Mouse (Mus musculus) stomach, postnatal 0 days (tissue): ENCODE measurements at regions not wholly inside any gene's neighbourhood (a gene's known extent, or its start where the extent isn't known, plus 50 kb on each side); places are given as distances from the start of the nearest gene placed in this dataset.

Experiments
- ATAC-seq: fragments of 200-750 bp; cut with Nextera tagmentation; 2 replicates; pipeline ENCODE4 v1.8.0; 2017; ENCODE audit not compliant: low FRiP score, low TSS enrichment
- DNase-seq: peaks from one replicate; pipeline ENCODE4 v3.0.0-alpha.2; 2016; ENCODE audit warnings: low spot score
- H3K27ac ChIP-seq: fragments of 300-500 bp; sonication (generic); replicated peaks from 2 replicates; pipeline ENCODE4 v1.5.1; 2014; ENCODE audit warnings: mild to moderate bottlenecking, control low read depth
- H3K27me3 ChIP-seq: fragments of 300-500 bp; sonication (generic); 2 replicates; pipeline ENCODE4 v1.6.1; 2014; ENCODE audit warnings: low read length; ENCODE audit not compliant: control insufficient read depth, insufficient read depth
- H3K36me3 ChIP-seq: fragments of 300-500 bp; sonication (generic); 2 replicates; pipeline ENCODE4 v1.6.1; 2014; ENCODE audit warnings: low read length, mixed read lengths; ENCODE audit not compliant: control insufficient read depth, insufficient read depth
- H3K4me1 ChIP-seq: fragments of 300-500 bp; sonication (generic); replicated peaks from 2 replicates; pipeline ENCODE4 v1.6.1; 2014; ENCODE audit warnings: antibody characterized with exemption; ENCODE audit not compliant: control insufficient read depth, insufficient read depth
- H3K4me2 ChIP-seq: fragments of 300-500 bp; sonication (generic); replicated peaks from 2 replicates; pipeline ENCODE4 v1.6.1; 2014; ENCODE audit warnings: low read depth, mild to moderate bottlenecking, control low read depth, moderate library complexity
- H3K4me3 ChIP-seq: fragments of 300-500 bp; sonication (generic); 2 replicates; pipeline ENCODE4 v1.5.1; 2014; ENCODE audit warnings: low read depth, low read length, control low read depth
- H3K9ac ChIP-seq: fragments of 300-500 bp; sonication (generic); 2 replicates; pipeline ENCODE4 v1.6.1; 2014; ENCODE audit warnings: mild to moderate bottlenecking, low read length, control low read depth, mixed read lengths
- H3K9me3 ChIP-seq: fragments of 300-500 bp; sonication (generic); 2 replicates; pipeline ENCODE4 v1.6.1; 2016; ENCODE audit warnings: low read length; ENCODE audit not compliant: control insufficient read depth
- CTCF ChIP-seq: IDR thresholded peaks from 2 replicates; pipeline ENCODE4 v1.5.1; 2016; ENCODE audit warnings: antibody characterized with exemption, low read depth, mild to moderate bottlenecking, moderate library complexity
- EP300 ChIP-seq: optimal IDR thresholded peaks from 2 replicates; pipeline ENCODE3; 2016; ENCODE audit warnings: antibody characterized with exemption
- WGBS: fragments of 180-500 bp; shearing (Covaris S2); extraction: QIAGEN DNeasy Blood & Tissue Kit; methylation state at CpG from one replicate; pipeline ENCODE4 v1.1.7; 2014; 5-methylcytosine and 5-hydroxymethylcytosine counted together

DNA sequence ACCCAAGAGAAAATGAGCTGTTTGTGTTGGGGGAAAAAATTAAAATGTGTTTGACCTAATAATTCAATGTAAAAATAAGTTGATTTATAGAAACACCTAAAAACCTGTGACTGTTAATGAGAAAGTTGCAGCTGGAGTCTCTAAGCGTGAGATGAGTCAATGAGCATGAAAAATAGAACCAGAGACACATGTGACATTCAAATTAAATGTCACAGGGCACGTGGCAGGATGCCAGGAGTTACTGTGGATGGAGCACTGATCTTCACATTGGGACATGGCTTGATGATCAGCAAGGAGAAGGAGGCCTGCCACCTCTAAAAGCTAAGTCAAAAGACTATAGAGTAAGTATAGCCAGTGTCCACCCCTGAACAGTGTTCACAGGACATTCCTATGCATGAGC is 103.7 kb upstream of the Irs2 start:
- no peaks in the 10 kb centered on the region for H3K36me3 ChIP-seq
- no peak overlapping the region for H3K9ac ChIP-seq
- H3K27me3 ChIP-seq, result no peaks in the 10 kb centered on the region
- TF ChIP-seq EP300, result no peak
- TF ChIP-seq CTCF, result no peak
- H3K4me1 ChIP-seq, result no peaks in the 10 kb centered on the region
- H3K9me3 ChIP-seq, result no peaks in the 10 kb centered on the region
- H3K4me2 ChIP-seq, result no peak overlapping the region
- DNase-seq (no peak), ATAC-seq (no peak)
- H3K4me3 ChIP-seq, result no peak overlapping the region
- 79% methylated on average over 2 of the region's 2 CpGs for WGBS
- no peak overlapping the region for H3K27ac ChIP-seq

DNA sequence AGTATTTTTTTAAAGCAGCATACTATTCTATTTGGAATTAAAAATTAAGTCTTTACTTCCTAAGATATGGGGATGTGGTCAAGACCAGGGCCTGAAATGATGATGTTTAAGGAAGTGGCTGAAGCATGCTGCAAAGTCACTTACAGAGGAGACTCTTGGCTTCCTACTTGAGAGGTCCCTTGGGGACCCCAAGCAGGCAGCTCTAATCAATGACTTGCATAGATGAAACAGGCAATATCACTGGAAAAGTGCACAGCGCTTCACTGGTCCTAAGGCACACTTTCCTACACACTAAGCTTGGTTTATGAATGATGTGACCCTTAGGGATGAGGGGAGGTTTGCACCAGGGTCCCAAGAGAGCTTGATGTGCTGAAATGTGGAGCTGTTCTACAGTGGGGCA is 99.2 kb upstream of the Irs2 start:
- 88% methylated on average over 1 of the region's 1 CpGs for WGBS
- no peak overlapping the region for H3K4me2 ChIP-seq
- ATAC-seq, result no peak
- DNase-seq, result no peak
- no peak overlapping the region for H3K9ac ChIP-seq
- no peaks in the 10 kb centered on the region for H3K4me1 ChIP-seq
- TF ChIP-seq CTCF (no peak), EP300 (no peak)
- no peaks in the 10 kb centered on the region for H3K36me3 ChIP-seq
- no peaks in the 10 kb centered on the region for H3K27me3 ChIP-seq
- H3K9me3 ChIP-seq, result no peaks in the 10 kb centered on the region
- no peak overlapping the region for H3K27ac ChIP-seq
- H3K4me3 ChIP-seq, result no peak overlapping the region

DNA sequence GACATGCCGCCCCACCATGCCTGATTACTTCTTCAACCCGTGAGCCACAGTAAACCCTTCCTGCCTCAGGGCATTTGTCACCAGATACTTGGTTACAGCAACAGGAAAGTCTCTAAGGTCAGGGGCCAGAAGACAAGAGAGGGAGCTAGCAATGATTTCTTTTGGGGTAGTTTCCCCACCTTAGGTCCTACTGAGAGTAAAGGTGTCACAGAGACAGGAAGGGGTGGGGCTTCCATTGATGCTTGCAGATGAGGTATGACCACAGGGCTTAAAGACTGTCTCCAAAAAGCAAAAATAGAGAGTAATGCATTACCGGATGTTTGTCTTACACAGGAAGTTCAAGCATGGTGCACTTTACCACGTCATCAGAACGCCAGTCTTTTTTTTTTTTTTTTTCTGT is 98.8 kb upstream of the Irs2 start:
- DNase-seq (no peak), ATAC-seq (no peak)
- Histone ChIP-seq H3K4me3 (no peak overlapping the region), H3K27me3 (no peaks in the 10 kb centered on the region), H3K9me3 (no peaks in the 10 kb centered on the region), H3K9ac (no peak overlapping the region), H3K4me1 (no peaks in the 10 kb centered on the region), H3K36me3 (no peaks in the 10 kb centered on the region), H3K4me2 (no peak overlapping the region), H3K27ac (no peak overlapping the region)
- WGBS, result 80% methylated on average over 5 of the region's 5 CpGs
- no peak for TF ChIP-seq EP300
- TF ChIP-seq CTCF, result no peak

DNA sequence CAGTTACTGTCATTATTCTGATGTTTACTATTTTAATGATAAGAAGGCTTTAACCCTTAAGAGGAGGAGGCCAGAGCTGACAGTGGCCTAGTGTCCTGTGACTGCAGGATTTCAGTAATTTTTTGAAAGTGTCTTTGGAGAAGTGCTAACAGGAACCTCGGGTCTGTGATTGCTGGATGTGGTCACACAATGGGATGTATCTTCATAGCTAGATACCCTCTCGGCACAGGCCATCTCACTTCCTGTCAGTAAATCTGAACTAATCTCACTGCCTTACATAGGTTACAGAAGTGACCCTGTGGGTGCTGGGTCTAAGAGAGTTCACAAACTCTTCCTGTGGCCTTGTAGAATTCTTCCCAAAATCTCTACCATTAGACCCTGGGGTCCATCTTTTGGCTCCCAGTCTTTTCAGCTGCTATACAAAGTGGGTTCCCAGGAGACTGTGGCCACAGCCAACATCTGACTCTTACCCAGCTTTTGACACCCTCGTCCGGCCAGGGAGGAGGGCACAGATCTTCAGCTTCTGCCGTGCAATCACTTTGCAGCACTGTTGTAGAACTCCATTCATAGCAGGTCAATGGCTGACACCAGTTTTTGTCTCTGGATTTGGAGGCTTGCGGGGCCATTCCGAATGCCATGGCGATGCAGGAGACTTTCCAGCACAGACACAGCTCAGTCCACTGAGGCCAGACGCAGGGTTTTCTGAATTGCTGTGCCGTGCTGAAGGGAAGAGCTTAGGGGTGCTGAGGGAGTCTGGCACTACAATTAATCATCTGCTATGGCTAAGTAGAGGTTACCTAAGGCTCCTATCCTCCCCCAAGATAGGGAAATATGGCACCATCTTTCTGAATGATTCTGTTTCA is 95.7 kb upstream of the Irs2 start:
- Histone ChIP-seq H3K4me1 (no peaks in the 10 kb centered on the region), H3K9me3 (no peaks in the 10 kb centered on the region), H3K27ac (no peak overlapping the region), H3K4me3 (no peak overlapping the region), H3K4me2 (no peak overlapping the region), H3K36me3 (no peaks in the 10 kb centered on the region), H3K27me3 (no peaks in the 10 kb centered on the region), H3K9ac (no peak overlapping the region)
- 86% methylated on average over 10 of the region's 10 CpGs for WGBS
- no peak for DNase-seq
- TF ChIP-seq EP300 (no peak), CTCF (no peak)
- ATAC-seq, result no peak

DNA sequence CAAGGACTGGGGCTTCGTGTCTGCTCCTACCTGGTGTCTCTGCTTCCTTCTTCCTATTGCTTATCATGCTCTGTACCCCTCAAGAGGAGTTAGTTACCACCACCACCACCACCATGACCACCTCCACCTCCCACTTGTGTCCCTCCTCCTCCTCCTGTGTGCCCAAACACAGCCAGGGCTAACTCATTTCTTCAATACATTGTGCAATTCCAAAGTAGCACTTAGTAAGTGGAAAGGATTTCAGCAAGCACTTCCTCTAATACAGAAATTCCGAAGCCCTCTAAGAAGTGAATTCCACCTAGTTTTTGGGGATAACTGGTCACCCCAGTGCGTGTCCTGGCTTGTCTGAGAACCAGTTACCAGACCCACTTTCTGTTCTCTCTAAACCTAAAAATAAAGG is 92.1 kb upstream of the Irs2 start:
- no peaks in the 10 kb centered on the region for H3K9me3 ChIP-seq
- H3K9ac ChIP-seq, result no peak overlapping the region
- H3K27me3 ChIP-seq, result no peaks in the 10 kb centered on the region
- no peaks in the 10 kb centered on the region for H3K36me3 ChIP-seq
- H3K4me2 ChIP-seq, result no peak overlapping the region
- TF ChIP-seq CTCF (no peak), EP300 (no peak)
- ATAC-seq (no peak), DNase-seq (no peak)
- no peak overlapping the region for H3K27ac ChIP-seq
- no peak overlapping the region for H3K4me3 ChIP-seq
- 91% methylated on average over 3 of the region's 3 CpGs for WGBS
- no peaks in the 10 kb centered on the region for H3K4me1 ChIP-seq

DNA sequence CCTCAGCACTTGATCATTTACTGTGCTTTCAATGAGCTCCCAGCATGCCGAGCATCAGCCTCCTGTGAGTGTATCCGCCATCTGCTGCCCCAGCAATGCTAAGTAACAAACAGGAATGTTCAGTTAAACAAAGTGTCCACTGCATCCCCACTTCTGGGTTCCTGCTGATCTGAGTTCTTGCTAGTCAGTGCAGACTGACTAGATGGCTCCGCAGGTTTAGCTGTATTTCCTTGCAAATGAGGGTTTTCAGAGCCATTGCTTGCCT is 91.3 kb upstream of the Irs2 start:
- Histone ChIP-seq H3K9ac (no peak overlapping the region), H3K9me3 (no peaks in the 10 kb centered on the region), H3K4me3 (no peak overlapping the region), H3K4me1 (no peaks in the 10 kb centered on the region), H3K4me2 (no peak overlapping the region), H3K27ac (no peak overlapping the region), H3K27me3 (no peaks in the 10 kb centered on the region), H3K36me3 (no peaks in the 10 kb centered on the region)
- no peak for DNase-seq
- no peak for ATAC-seq
- no peak for TF ChIP-seq EP300
- no peak for TF ChIP-seq CTCF
- 68% methylated on average over 3 of the region's 3 CpGs for WGBS
